Mouse (Mus musculus): ENCODE results near the gene Ccdc3.

Gene Ccdc3

GRCm38 (mm10) chr2:5160236-5160848 lies 22.8 kb downstream of the Ccdc3 start:
- ATAC-seq (ENCODE audit: insufficient number of reproducible peaks, low FRiP score, low TSS enrichment): no peak

GRCm38 (mm10) chr2:5161002-5161745 lies 23.6 kb downstream of the Ccdc3 start:
- ATAC-seq (ENCODE audit: insufficient number of reproducible peaks, low FRiP score, low TSS enrichment): no peak

- ATAC-seq (ENCODE audit: insufficient number of reproducible peaks, low FRiP score, low TSS enrichment): no peak
Measured at GRCm38 (mm10) chr2:5161908-5162674, 24.5 kb downstream of the Ccdc3 start.

- no peak for ATAC-seq (ENCODE audit: insufficient number of reproducible peaks, low FRiP score, low TSS enrichment)
Measured at GRCm38 (mm10) chr2:5162756-5163155, 25.2 kb downstream of the Ccdc3 start.

GRCm38 (mm10) chr2:5165941-5166361 lies 28.4 kb downstream of the Ccdc3 start:
- ATAC-seq (ENCODE audit: insufficient number of reproducible peaks, low FRiP score, low TSS enrichment): no peak

GRCm38 (mm10) chr2:5166796-5167195 lies 29.2 kb downstream of the Ccdc3 start:
- no peak for ATAC-seq (ENCODE audit: insufficient number of reproducible peaks, low FRiP score, low TSS enrichment)

- ATAC-seq (ENCODE audit: insufficient number of reproducible peaks, low FRiP score, low TSS enrichment): no peak
Measured at GRCm38 (mm10) chr2:5170815-5171214, 33.2 kb downstream of the Ccdc3 start.

- no peak for ATAC-seq (ENCODE audit: insufficient number of reproducible peaks, low FRiP score, low TSS enrichment)
Measured at GRCm38 (mm10) chr2:5171301-5172000, 33.9 kb downstream of the Ccdc3 start.

GRCm38 (mm10) chr2:5172773-5173172 lies 35.2 kb downstream of the Ccdc3 start:
- no peak for ATAC-seq (ENCODE audit: insufficient number of reproducible peaks, low FRiP score, low TSS enrichment)

GRCm38 (mm10) chr2:5174716-5175115 lies 37.1 kb downstream of the Ccdc3 start:
- no peak for ATAC-seq (ENCODE audit: insufficient number of reproducible peaks, low FRiP score, low TSS enrichment)

- ATAC-seq (ENCODE audit: insufficient number of reproducible peaks, low FRiP score, low TSS enrichment): no peak
Measured at GRCm38 (mm10) chr2:5181462-5182443, 44.2 kb downstream of the Ccdc3 start.

GRCm38 (mm10) chr2:5184166-5184565 lies 46.6 kb downstream of the Ccdc3 start:
- no peak for ATAC-seq (ENCODE audit: insufficient number of reproducible peaks, low FRiP score, low TSS enrichment)

- ATAC-seq (ENCODE audit: insufficient number of reproducible peaks, low FRiP score, low TSS enrichment): no peak
Measured at GRCm38 (mm10) chr2:5185631-5186030, 48.1 kb downstream of the Ccdc3 start.

GRCm38 (mm10) chr2:5192156-5192555 lies 54.6 kb downstream of the Ccdc3 start:
- no peak for ATAC-seq (ENCODE audit: insufficient number of reproducible peaks, low FRiP score, low TSS enrichment)

- ATAC-seq (ENCODE audit: insufficient number of reproducible peaks, low FRiP score, low TSS enrichment): no peak
Measured at GRCm38 (mm10) chr2:5193071-5193470, 55.5 kb downstream of the Ccdc3 start.

- ATAC-seq (ENCODE audit: insufficient number of reproducible peaks, low FRiP score, low TSS enrichment): no peak
Measured at GRCm38 (mm10) chr2:5194701-5195215, 57.2 kb downstream of the Ccdc3 start.

GRCm38 (mm10) chr2:5197486-5197885 lies 59.9 kb downstream of the Ccdc3 start:
- no peak for ATAC-seq (ENCODE audit: insufficient number of reproducible peaks, low FRiP score, low TSS enrichment)

GRCm38 (mm10) chr2:5199289-5199688 lies 61.7 kb downstream of the Ccdc3 start:
- ATAC-seq (ENCODE audit: insufficient number of reproducible peaks, low FRiP score, low TSS enrichment): no peak

- no peak for ATAC-seq (ENCODE audit: insufficient number of reproducible peaks, low FRiP score, low TSS enrichment)
Measured at GRCm38 (mm10) chr2:5200817-5201364, 63.3 kb downstream of the Ccdc3 start.
